Mouse (Mus musculus): ENCODE data around the gene Wbp1. TPM values are rescaled to one million over a fixed set of nuclear protein-coding genes. Genes with fewer than 3 reads are reported as not detected.

The Wbp1 gene
- polyA plus RNA-seq, 1 experiment: 79.6 TPM

GRCm38 (mm10) chr6:83142211-83142731, 20.9 kb upstream of the Wbp1 start:
- Histone ChIP-seq H3ac (ENCODE audit: control insufficient read depth, insufficient read length) (no peak overlapping the region), H3K27me3 (ENCODE audit: control insufficient read depth, insufficient read depth, insufficient read length) (no peaks in the 10 kb centered on the region), H3K36me3 (ENCODE audit: control insufficient read depth, insufficient read depth) (peaks cover 3% of the 10 kb centered on the region), H3K4me2 (ENCODE audit: low read depth) (peak overlapping the region; percentile 72), H3K79me2 (ENCODE audit: control insufficient read depth, insufficient read depth) (peaks cover 52% of the 10 kb centered on the region), H3K4me3 (peak overlapping the region; percentile 17)
- TF ChIP-seq POLR2A (IDR thresholded peaks at IDR 0.05; ENCODE audit: insufficient read length, low read depth): peak; percentile 26
- TF ChIP-seq MYOD1 (IDR thresholded peaks at IDR 0.05; ENCODE audit: control insufficient read depth in 1 of 3, insufficient read length in 2 of 3, low read depth in 2 of 3): peak in 1 of 3 experiments; percentile 6
- TF ChIP-seq TCF3 (IDR thresholded peaks at IDR 0.05; ENCODE audit: insufficient read length, low read depth): no peak
- TF ChIP-seq REST (IDR thresholded peaks at IDR 0.05; ENCODE audit: insufficient read depth, insufficient read length): no peak
- TF ChIP-seq MAX (IDR thresholded peaks at IDR 0.05; ENCODE audit: low read depth): no peak
- TF ChIP-seq POLR2AphosphoS2 (IDR thresholded peaks at IDR 0.05; ENCODE audit: insufficient read length, low read depth): peak; percentile 75
- peak; percentile 49 for TF ChIP-seq USF1 (IDR thresholded peaks at IDR 0.05; ENCODE audit: low read depth)

GRCm38 (mm10) chr6:83141636-83142035, 20.3 kb upstream of the Wbp1 start:
- peak; percentile 11 for TF ChIP-seq POLR2AphosphoS2 (IDR thresholded peaks at IDR 0.05; ENCODE audit: insufficient read length, low read depth)
- TF ChIP-seq MYOD1 (IDR thresholded peaks at IDR 0.05; ENCODE audit: control insufficient read depth in 1 of 3, insufficient read length in 2 of 3, low read depth in 2 of 3): no peak
- no peak overlapping the region for H3ac ChIP-seq (ENCODE audit: control insufficient read depth, insufficient read length)
- H3K36me3 ChIP-seq (ENCODE audit: control insufficient read depth, insufficient read depth): peaks cover under 1% of the 10 kb centered on the region
- H3K27me3 ChIP-seq (ENCODE audit: control insufficient read depth, insufficient read depth, insufficient read length): no peaks in the 10 kb centered on the region
- peak overlapping the region; percentile 17 for H3K4me3 ChIP-seq
- peak overlapping the region; percentile 72 for H3K4me2 ChIP-seq (ENCODE audit: low read depth)
- H3K79me2 ChIP-seq (ENCODE audit: control insufficient read depth, insufficient read depth): peaks cover 52% of the 10 kb centered on the region

- H3ac ChIP-seq (ENCODE audit: control insufficient read depth, insufficient read length): no peak overlapping the region
- no peak overlapping the region for H3K4me2 ChIP-seq (ENCODE audit: low read depth)
- H3K79me2 ChIP-seq (ENCODE audit: control insufficient read depth, insufficient read depth): peaks cover 55% of the 10 kb centered on the region
- H3K27me3 ChIP-seq (ENCODE audit: control insufficient read depth, insufficient read depth, insufficient read length): no peaks in the 10 kb centered on the region
- H3K4me3 ChIP-seq: no peak overlapping the region
- H3K36me3 ChIP-seq (ENCODE audit: control insufficient read depth, insufficient read depth): no peaks in the 10 kb centered on the region
- TF ChIP-seq USF1 (IDR thresholded peaks at IDR 0.05; ENCODE audit: low read depth) (no peak), CEBPB (IDR thresholded peaks at IDR 0.05; ENCODE audit: insufficient read depth, poor library complexity, severe bottlenecking) (no peak), REST (IDR thresholded peaks at IDR 0.05; ENCODE audit: insufficient read depth, insufficient read length) (no peak), POLR2AphosphoS2 (IDR thresholded peaks at IDR 0.05; ENCODE audit: insufficient read length, low read depth) (no peak), MAX (IDR thresholded peaks at IDR 0.05; ENCODE audit: low read depth) (no peak), TCF3 (IDR thresholded peaks at IDR 0.05; ENCODE audit: insufficient read length, low read depth) (no peak), SRF (IDR thresholded peaks at IDR 0.05; ENCODE audit: control insufficient read depth, insufficient read length, low read depth) (no peak), POLR2A (IDR thresholded peaks at IDR 0.05; ENCODE audit: insufficient read length, low read depth) (no peak), E2F4 (IDR thresholded peaks at IDR 0.05; ENCODE audit: insufficient read depth) (no peak), MYOD1 (IDR thresholded peaks at IDR 0.05; ENCODE audit: control insufficient read depth in 1 of 3, insufficient read length in 2 of 3, low read depth in 2 of 3) (no peak), TCF12 (IDR thresholded peaks at IDR 0.05; ENCODE audit: insufficient read depth, poor library complexity, severe bottlenecking) (no peak)
Measured at GRCm38 (mm10) chr6:83140044-83140443, 18.7 kb upstream of the Wbp1 start.

- Histone ChIP-seq H3K27me3 (ENCODE audit: control insufficient read depth, insufficient read depth, insufficient read length) (no peaks in the 10 kb centered on the region), H3K79me2 (ENCODE audit: control insufficient read depth, insufficient read depth) (peaks cover 45% of the 10 kb centered on the region), H3K4me2 (ENCODE audit: low read depth) (peak overlapping the region; percentile 84), H3K4me3 (peak overlapping the region; percentile 88), H3ac (ENCODE audit: control insufficient read depth, insufficient read length) (peak overlapping the region; percentile 52), H3K36me3 (ENCODE audit: control insufficient read depth, insufficient read depth) (no peaks in the 10 kb centered on the region)
- TF ChIP-seq POLR2AphosphoS2 (IDR thresholded peaks at IDR 0.05; ENCODE audit: insufficient read length, low read depth) (peak; percentile 48), REST (IDR thresholded peaks at IDR 0.05; ENCODE audit: insufficient read depth, insufficient read length) (no peak), MYOD1 (IDR thresholded peaks at IDR 0.05; ENCODE audit: control insufficient read depth in 1 of 3, insufficient read length in 2 of 3, low read depth in 2 of 3) (peak in 1 of 3 experiments; percentile 13), SRF (IDR thresholded peaks at IDR 0.05; ENCODE audit: control insufficient read depth, insufficient read length, low read depth) (no peak), MAX (IDR thresholded peaks at IDR 0.05; ENCODE audit: low read depth) (no peak)
Measured at GRCm38 (mm10) chr6:83138056-83138455, 16.7 kb upstream of the Wbp1 start.

- Histone ChIP-seq H3K4me3 (peak overlapping the region; percentile 88), H3K36me3 (ENCODE audit: control insufficient read depth, insufficient read depth) (no peaks in the 10 kb centered on the region), H3K4me2 (ENCODE audit: low read depth) (peak overlapping the region; percentile 84), H3K27me3 (ENCODE audit: control insufficient read depth, insufficient read depth, insufficient read length) (no peaks in the 10 kb centered on the region), H3K79me2 (ENCODE audit: control insufficient read depth, insufficient read depth) (peaks cover 42% of the 10 kb centered on the region), H3ac (ENCODE audit: control insufficient read depth, insufficient read length) (peak overlapping the region; percentile 52)
- TF ChIP-seq TCF12 (IDR thresholded peaks at IDR 0.05; ENCODE audit: insufficient read depth, poor library complexity, severe bottlenecking): peak; percentile 90
- peak; percentile 51 to 85 (median 67) for TF ChIP-seq MYOG (IDR thresholded peaks at IDR 0.05; ENCODE audit: control insufficient read depth in 1 of 3, insufficient read depth in 1 of 3, insufficient read length in 2 of 3, low read depth in 2 of 3)
- no peak for TF ChIP-seq E2F4 (IDR thresholded peaks at IDR 0.05; ENCODE audit: insufficient read depth)
- TF ChIP-seq TCF3 (IDR thresholded peaks at IDR 0.05; ENCODE audit: insufficient read length, low read depth): peak; percentile 95
- TF ChIP-seq POLR2AphosphoS2 (IDR thresholded peaks at IDR 0.05; ENCODE audit: insufficient read length, low read depth): peak; percentile 89
- no peak for TF ChIP-seq SRF (IDR thresholded peaks at IDR 0.05; ENCODE audit: control insufficient read depth, insufficient read length, low read depth)
- TF ChIP-seq REST (IDR thresholded peaks at IDR 0.05; ENCODE audit: insufficient read depth, insufficient read length): no peak
- TF ChIP-seq POLR2A (IDR thresholded peaks at IDR 0.05; ENCODE audit: insufficient read length, low read depth): peak; percentile 75
- no peak for TF ChIP-seq MAX (IDR thresholded peaks at IDR 0.05; ENCODE audit: low read depth)
- TF ChIP-seq MYOD1 (IDR thresholded peaks at IDR 0.05; ENCODE audit: control insufficient read depth in 1 of 3, insufficient read length in 2 of 3, low read depth in 2 of 3): peak; percentile 72 to 99 (median 99)
- no peak for TF ChIP-seq CEBPB (IDR thresholded peaks at IDR 0.05; ENCODE audit: insufficient read depth, poor library complexity, severe bottlenecking)
- no peak for TF ChIP-seq USF1 (IDR thresholded peaks at IDR 0.05; ENCODE audit: low read depth)
Measured at GRCm38 (mm10) chr6:83137576-83137950, 16.2 kb upstream of the Wbp1 start.
